Mouse (Mus musculus) T-helper 1 cell (primary cell): ENCODE data around the gene Pkhd1.

Experiments
- in situ Hi-C: fragments of 300-600 bp; cut with MboI, MseI; formaldehyde crosslinking; loops from one replicate; pipeline ENCODE4 v1.15.1; 2025; ENCODE audit warnings: high pct_unique_total_duplicates

Gene Pkhd1

GRCm38 (mm10) chr1:20617849-20618530, at the start of gene Pkhd1:
Gene Pkhd1, minus strand, starts transcription at chr1:20618064.
- in situ Hi-C loops = no loop called here

- in situ Hi-C loops = no loop called here
These were observed 49.7 kb upstream of the Pkhd1 start for GRCm38 (mm10) chr1:20667567-20667966.

GRCm38 (mm10) chr1:20666233-20666632, 48.4 kb upstream of the Pkhd1 start:
- in situ Hi-C loops = no loop called here

- in situ Hi-C loops = no loop called here
These were observed 37.2 kb upstream of the Pkhd1 start for GRCm38 (mm10) chr1:20655085-20655484.

- in situ Hi-C loops = no loop called here
These were observed 35.9 kb upstream of the Pkhd1 start for GRCm38 (mm10) chr1:20653513-20654506.

- in situ Hi-C loops = no loop called here
These were observed 17.0 kb upstream of the Pkhd1 start for GRCm38 (mm10) chr1:20634856-20635255.

- in situ Hi-C loops = no loop called here
These were observed 15.5 kb upstream of the Pkhd1 start for GRCm38 (mm10) chr1:20633276-20633869.

GRCm38 (mm10) chr1:20624564-20624963, 6.7 kb upstream of the Pkhd1 start:
- in situ Hi-C loops = no loop called here

GRCm38 (mm10) chr1:20623375-20623774, 5.5 kb upstream of the Pkhd1 start:
- in situ Hi-C loops = no loop called here

- in situ Hi-C loops = no loop called here
These were observed 2.7 kb upstream of the Pkhd1 start for GRCm38 (mm10) chr1:20620611-20621010.

GRCm38 (mm10) chr1:20619363-20619762, 1.5 kb upstream of the Pkhd1 start:
- in situ Hi-C loops = no loop called here

GRCm38 (mm10) chr1:20612643-20613042, 5.2 kb downstream of the Pkhd1 start:
- in situ Hi-C loops = no loop called here

- in situ Hi-C loops = no loop called here
These were observed 12.4 kb downstream of the Pkhd1 start for GRCm38 (mm10) chr1:20605489-20605888.

- in situ Hi-C loops = no loop called here
These were observed 27.4 kb downstream of the Pkhd1 start for GRCm38 (mm10) chr1:20590488-20590887.

- in situ Hi-C loops = no loop called here
These were observed 46.4 kb downstream of the Pkhd1 start for GRCm38 (mm10) chr1:20571469-20571868.

GRCm38 (mm10) chr1:20569430-20569829, 48.4 kb downstream of the Pkhd1 start:
- in situ Hi-C loops = no loop called here

GRCm38 (mm10) chr1:20558443-20558842, 59.4 kb downstream of the Pkhd1 start:
- in situ Hi-C loops = no loop called here

GRCm38 (mm10) chr1:20554398-20554797, 63.5 kb downstream of the Pkhd1 start:
- in situ Hi-C loops = loop anchor here (5.0 kb wide), 1 partner anchor 48 kb away; no protein-coding TSS in a partner anchor

- in situ Hi-C loops = loop anchor here (5.0 kb wide), 1 partner anchor 51 kb away; no protein-coding TSS in a partner anchor
These were observed 66.5 kb downstream of the Pkhd1 start for GRCm38 (mm10) chr1:20551334-20551733.

- in situ Hi-C loops = no loop called here
These were observed 73.3 kb downstream of the Pkhd1 start for GRCm38 (mm10) chr1:20544526-20544925.

GRCm38 (mm10) chr1:20513364-20514084, 104.3 kb downstream of the Pkhd1 start:
- in situ Hi-C loops = loop anchor here (5.0 kb wide), 1 partner anchor 1316 kb away; no protein-coding TSS in a partner anchor
